Mouse (Mus musculus): ENCODE data around the gene Ackr4. TPM values are rescaled to one million over a fixed set of nuclear protein-coding genes. Genes with fewer than 3 reads are reported as not detected.

Gene Ackr4
- polyA plus RNA-seq, 1 experiment from 2014 or later, result 1.2 TPM

Other genes with a start within 250 kb of the Ackr4 start
- gene Nphp3, start 124.4 kb downstream of the Ackr4 start, polyA plus RNA-seq (2014; fragmentation: Nextera tagmentation; extraction: Ambion mirVana), result 4.2 and 5.1 TPM in 2 replicates
- gene Gm28305, start 86.3 kb downstream of the Ackr4 start, polyA plus RNA-seq (2014; fragmentation: Nextera tagmentation; extraction: Ambion mirVana), result not detected in 2 replicates
- 49.2 and 50.3 TPM in 2 replicates for gene Uba5, start 63.8 kb downstream of the Ackr4 start, polyA plus RNA-seq (2014; fragmentation: Nextera tagmentation; extraction: Ambion mirVana)
- gene Acad11, start 63.6 kb downstream of the Ackr4 start, polyA plus RNA-seq (2014; fragmentation: Nextera tagmentation; extraction: Ambion mirVana), result 6.4 and 8.3 TPM in 2 replicates
- 30.3 and 34.7 TPM in 2 replicates for gene Dnajc13, start 136.0 kb upstream of the Ackr4 start, polyA plus RNA-seq (2014; fragmentation: Nextera tagmentation; extraction: Ambion mirVana)
- gene Acpp, start 210.8 kb upstream of the Ackr4 start, polyA plus RNA-seq (2014; fragmentation: Nextera tagmentation; extraction: Ambion mirVana), result 0.85 and 0.92 TPM in 2 replicates